Mouse (Mus musculus): ENCODE measurements at regions not wholly inside any gene's neighbourhood (a gene's known extent, or its start where the extent isn't known, plus 50 kb on each side); places are given as distances from the start of the nearest gene placed in this dataset.
A peak's percentile ranks its signal among the peaks of the same experiment; 100 is the strongest.

GRCm38 (mm10) chrX:77980676-77981075 lies 55.8 kb upstream of the 5430402E10Rik start:
- DNase-seq (ENCODE audit: low read depth) = peak; percentile 0

Measured in naive thymus-derived CD4-positive, alpha-beta T cell, adult 2 months (primary cell).